Mouse (Mus musculus): Measurements from ENCODE around the gene Tmem119. TPM values are rescaled to one million over a fixed set of nuclear protein-coding genes. Genes with fewer than 3 reads are reported as not detected.

Gene Tmem119
- polyA plus RNA-seq, 2 experiments, result 1.1 to 1.4 TPM

- Histone ChIP-seq H3K4me2 (ENCODE audit: low read depth) (peak overlapping the region; percentile 22; the same call in 1 of the 2 replicates), H3K4me3 (ENCODE audit: insufficient read depth in 1 of 2, low read depth in 2 of 2, low read length in 2 of 2) (peak overlapping the region in 1 of 2 experiments; percentile 34; a peak in 2 of 4 replicates), H3K9ac (replicated peaks) (no peak overlapping the region), H3K9me3 (ENCODE audit: control insufficient read depth, low read length) (no peaks in the 10 kb centered on the region), H3K27ac (no peak overlapping the region), H3K36me3 (replicated peaks; ENCODE audit: control insufficient read depth, insufficient read depth, low read depth) (no peaks in the 10 kb centered on the region), H3K4me1 (replicated peaks; ENCODE audit: control insufficient read depth in 2 of 2, insufficient read depth in 2 of 2, low read length in 1 of 2) (peaks cover 0 to 6% of the 10 kb centered on the region in 2 experiments; a peak in 1 of 4 replicates), H3K27me3 (ENCODE audit: control insufficient read depth, insufficient read depth, low read length) (no peaks in the 10 kb centered on the region)
- 52% methylated on average over 5 of the region's 5 CpGs for WGBS (ENCODE audit: insufficient replicate concordance)
- TF ChIP-seq CTCF (IDR thresholded peaks at IDR 0.05; ENCODE audit: low read depth) (no peak), EP300 (IDR thresholded peaks at IDR 0.05; ENCODE audit: low read depth) (no peak)
- ATAC-seq (ENCODE audit: insufficient read depth) (no peak), DNase-seq (ENCODE audit: low read depth in 3 of 3, low spot score in 3 of 3) (no peak)
Measured at GRCm38 (mm10) chr5:113799691-113800090, 625 bp downstream of the Tmem119 start.

GRCm38 (mm10) chr5:113798525-113798924 is 1.8 kb downstream of the Tmem119 start:
- TF ChIP-seq CTCF (IDR thresholded peaks at IDR 0.05; ENCODE audit: low read depth) (no peak), EP300 (IDR thresholded peaks at IDR 0.05; ENCODE audit: low read depth) (no peak)
- no peak overlapping the region for H3K4me2 ChIP-seq (ENCODE audit: low read depth)
- DNase-seq (ENCODE audit: low read depth in 3 of 3, low spot score in 3 of 3) (no peak), ATAC-seq (ENCODE audit: insufficient read depth) (no peak)
- H3K4me1 ChIP-seq (replicated peaks; ENCODE audit: control insufficient read depth in 2 of 2, insufficient read depth in 2 of 2, low read length in 1 of 2), result peaks cover 0 to 6% of the 10 kb centered on the region in 2 experiments; a peak in 1 of 4 replicates
- H3K27me3 ChIP-seq (ENCODE audit: control insufficient read depth, insufficient read depth, low read length), result no peaks in the 10 kb centered on the region
- H3K27ac ChIP-seq, result no peak overlapping the region
- no peaks in the 10 kb centered on the region for H3K36me3 ChIP-seq (replicated peaks; ENCODE audit: control insufficient read depth, insufficient read depth, low read depth)
- H3K4me3 ChIP-seq (ENCODE audit: insufficient read depth in 1 of 2, low read depth in 2 of 2, low read length in 2 of 2), result no peak overlapping the region
- no peaks in the 10 kb centered on the region for H3K9me3 ChIP-seq (ENCODE audit: control insufficient read depth, low read length)
- H3K9ac ChIP-seq (replicated peaks), result no peak overlapping the region
- 39% methylated on average over 9 of the region's 9 CpGs for WGBS (ENCODE audit: insufficient replicate concordance)

GRCm38 (mm10) chr5:113797149-113797882 is 3.0 kb downstream of the Tmem119 start:
- ATAC-seq (ENCODE audit: insufficient read depth) (no peak), DNase-seq (ENCODE audit: low read depth in 3 of 3, low spot score in 3 of 3) (no peak)
- Histone ChIP-seq H3K27me3 (ENCODE audit: control insufficient read depth, insufficient read depth, low read length) (no peaks in the 10 kb centered on the region), H3K9ac (replicated peaks) (no peak overlapping the region), H3K27ac (no peak overlapping the region), H3K36me3 (replicated peaks; ENCODE audit: control insufficient read depth, insufficient read depth, low read depth) (no peaks in the 10 kb centered on the region), H3K4me1 (replicated peaks; ENCODE audit: control insufficient read depth in 2 of 2, insufficient read depth in 2 of 2, low read length in 1 of 2) (peaks cover 0 to 6% of the 10 kb centered on the region in 2 experiments; a peak in 1 of 4 replicates), H3K4me3 (ENCODE audit: insufficient read depth in 1 of 2, low read depth in 2 of 2, low read length in 2 of 2) (no peak overlapping the region), H3K9me3 (ENCODE audit: control insufficient read depth, low read length) (no peaks in the 10 kb centered on the region), H3K4me2 (ENCODE audit: low read depth) (peak overlapping the region; percentile 17)
- TF ChIP-seq EP300 (IDR thresholded peaks at IDR 0.05; ENCODE audit: low read depth) (no peak), CTCF (IDR thresholded peaks at IDR 0.05; ENCODE audit: low read depth) (no peak)
- WGBS (ENCODE audit: insufficient replicate concordance), result 31% methylated on average over 19 of the region's 19 CpGs

GRCm38 (mm10) chr5:113796401-113797148 is 3.7 kb downstream of the Tmem119 start:
- peak overlapping the region; percentile 17 for H3K4me2 ChIP-seq (ENCODE audit: low read depth)
- DNase-seq (ENCODE audit: low read depth in 3 of 3, low spot score in 3 of 3) (no peak), ATAC-seq (ENCODE audit: insufficient read depth) (no peak)
- no peak overlapping the region for H3K9ac ChIP-seq (replicated peaks)
- peaks cover 0 to 8% of the 10 kb centered on the region in 2 experiments; a peak in 2 of 4 replicates for H3K4me1 ChIP-seq (replicated peaks; ENCODE audit: control insufficient read depth in 2 of 2, insufficient read depth in 2 of 2, low read length in 1 of 2)
- WGBS (ENCODE audit: insufficient replicate concordance), result 5% methylated on average over 13 of the region's 13 CpGs
- H3K9me3 ChIP-seq (ENCODE audit: control insufficient read depth, low read length), result no peaks in the 10 kb centered on the region
- no peaks in the 10 kb centered on the region for H3K27me3 ChIP-seq (ENCODE audit: control insufficient read depth, insufficient read depth, low read length)
- TF ChIP-seq CTCF (IDR thresholded peaks at IDR 0.05; ENCODE audit: low read depth), result no peak
- no peak overlapping the region for H3K4me3 ChIP-seq (ENCODE audit: insufficient read depth in 1 of 2, low read depth in 2 of 2, low read length in 2 of 2)
- no peak overlapping the region for H3K27ac ChIP-seq
- no peaks in the 10 kb centered on the region for H3K36me3 ChIP-seq (replicated peaks; ENCODE audit: control insufficient read depth, insufficient read depth, low read depth)

Data from liver, embryonic 14.5 days (tissue).